Mouse (Mus musculus): Measurements from ENCODE around the gene Olfr1109. TPM values are rescaled to one million over a fixed set of nuclear protein-coding genes. Genes with fewer than 3 reads are reported as not detected.

The Olfr1109 gene
- polyA plus RNA-seq (2014; fragmentation: Nextera tagmentation; extraction: Ambion mirVana) = not detected in 2 replicates

GRCm38 (mm10) chr2:87095908-87096307 lies at the start of gene Olfr1109:
Olfr1109 (minus strand) TSS chr2:87096008.
- H3K4me3 ChIP-seq (ENCODE audit: low read length) = no peak within 1 kb of the TSS
- H3K4me2 ChIP-seq (replicated peaks; ENCODE audit: low read depth, low read length) = no peak within 1 kb of the TSS
- ATAC-seq (ENCODE audit: low FRiP score, low TSS enrichment) = no peak
- no peaks in the 10 kb centered on the region for H3K36me3 ChIP-seq (ENCODE audit: control insufficient read depth, insufficient read depth, low read length)
- no peaks in the 10 kb centered on the region for H3K27me3 ChIP-seq (ENCODE audit: control insufficient read depth, insufficient read depth, low read length)
- H3K27ac ChIP-seq (ENCODE audit: low read depth, low read length) = no peak within 1 kb of the TSS
- no peak within 1 kb of the TSS for H3K9ac ChIP-seq (ENCODE audit: low read depth, low read length)
- H3K4me1 ChIP-seq (ENCODE audit: control insufficient read depth, insufficient read depth, low read length) = no peaks in the 10 kb centered on the region
- 91% methylated on average over 1 of the region's 1 CpGs for WGBS
- H3K9me3 ChIP-seq (ENCODE audit: control insufficient read depth, low read length) = no peaks in the 10 kb centered on the region

DNA sequence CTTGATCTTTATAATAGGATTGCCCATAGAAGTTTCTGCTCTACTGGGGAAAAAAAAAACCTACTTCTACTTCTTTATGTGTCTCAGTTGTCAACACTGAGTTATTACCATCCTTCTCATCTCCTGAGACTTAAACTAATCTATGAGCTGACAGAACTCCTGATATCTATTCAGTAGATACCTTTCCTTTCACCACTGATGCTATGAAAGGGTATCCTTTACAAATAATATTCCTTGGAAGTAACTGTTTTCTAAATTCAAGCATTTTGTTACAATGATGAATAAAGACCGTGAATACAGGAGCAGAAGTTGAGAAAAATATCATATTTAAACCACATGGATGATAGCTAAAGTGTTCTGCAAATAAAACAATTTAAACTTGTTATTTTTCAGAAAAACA lies 44.4 kb upstream of the Olfr1109 start, which contains the start of gene Olfr1110:
Gene Olfr1110, minus strand, starts transcription at position 101 of the 400 bp plus-strand sequence.
- H3K27ac ChIP-seq (ENCODE audit: low read depth, low read length) = no peak within 1 kb of the TSS
- WGBS = 84% methylated on average over 1 of the region's 1 CpGs
- H3K27me3 ChIP-seq (ENCODE audit: control insufficient read depth, insufficient read depth, low read length) = no peaks in the 10 kb centered on the region
- H3K4me3 ChIP-seq (ENCODE audit: low read length) = no peak within 1 kb of the TSS
- no peak for ATAC-seq (ENCODE audit: low FRiP score, low TSS enrichment)
- H3K36me3 ChIP-seq (ENCODE audit: control insufficient read depth, insufficient read depth, low read length) = no peaks in the 10 kb centered on the region
- H3K9ac ChIP-seq (ENCODE audit: low read depth, low read length) = no peak within 1 kb of the TSS
- no peaks in the 10 kb centered on the region for H3K9me3 ChIP-seq (ENCODE audit: control insufficient read depth, low read length)
- no peaks in the 10 kb centered on the region for H3K4me1 ChIP-seq (ENCODE audit: control insufficient read depth, insufficient read depth, low read length)
- H3K4me2 ChIP-seq (replicated peaks; ENCODE audit: low read depth, low read length) = no peak within 1 kb of the TSS

DNA sequence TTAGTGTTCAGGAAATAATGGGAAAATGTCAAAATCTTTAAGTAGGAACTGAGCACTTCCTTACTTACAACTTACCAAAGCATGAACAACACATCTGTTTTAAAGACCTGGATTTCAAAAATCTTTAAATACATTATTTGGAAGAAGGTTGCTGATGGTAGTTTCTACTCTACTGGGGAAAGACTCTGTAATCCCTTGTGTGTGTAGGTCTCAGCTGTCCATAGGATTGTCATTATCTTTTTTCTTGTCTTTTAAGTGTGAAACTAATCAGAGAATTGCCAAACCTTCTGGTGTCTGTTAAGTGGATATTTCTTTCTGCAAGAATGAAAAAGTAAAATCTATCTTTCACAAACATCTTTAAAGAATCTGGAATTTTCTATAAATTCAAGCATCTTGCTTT lies 18.7 kb upstream of the Olfr1109 start, which contains the start of gene Olfr259:
Gene Olfr259, minus strand, starts transcription at position 101 of the 400 bp plus-strand sequence.
- no peak within 1 kb of the TSS for H3K9ac ChIP-seq (ENCODE audit: low read depth, low read length)
- no peak for ATAC-seq (ENCODE audit: low FRiP score, low TSS enrichment)
- H3K27me3 ChIP-seq (ENCODE audit: control insufficient read depth, insufficient read depth, low read length) = no peaks in the 10 kb centered on the region
- no peaks in the 10 kb centered on the region for H3K9me3 ChIP-seq (ENCODE audit: control insufficient read depth, low read length)
- no peak within 1 kb of the TSS for H3K27ac ChIP-seq (ENCODE audit: low read depth, low read length)
- H3K4me2 ChIP-seq (replicated peaks; ENCODE audit: low read depth, low read length) = no peak within 1 kb of the TSS
- no peaks in the 10 kb centered on the region for H3K36me3 ChIP-seq (ENCODE audit: control insufficient read depth, insufficient read depth, low read length)
- no peaks in the 10 kb centered on the region for H3K4me1 ChIP-seq (ENCODE audit: control insufficient read depth, insufficient read depth, low read length)
- no peak within 1 kb of the TSS for H3K4me3 ChIP-seq (ENCODE audit: low read length)

GRCm38 (mm10) chr2:87075717-87076116 lies 20.1 kb downstream of the Olfr1109 start, which contains the start of gene Olfr1107:
Olfr1107 (minus strand) TSS chr2:87075817.
- no peaks in the 10 kb centered on the region for H3K4me1 ChIP-seq (ENCODE audit: control insufficient read depth, insufficient read depth, low read length)
- ATAC-seq (ENCODE audit: low FRiP score, low TSS enrichment) = no peak
- H3K4me3 ChIP-seq (ENCODE audit: low read length) = no peak within 1 kb of the TSS
- H3K9me3 ChIP-seq (ENCODE audit: control insufficient read depth, low read length) = no peaks in the 10 kb centered on the region
- H3K4me2 ChIP-seq (replicated peaks; ENCODE audit: low read depth, low read length) = no peak within 1 kb of the TSS
- H3K9ac ChIP-seq (ENCODE audit: low read depth, low read length) = no peak within 1 kb of the TSS
- H3K27me3 ChIP-seq (ENCODE audit: control insufficient read depth, insufficient read depth, low read length) = no peaks in the 10 kb centered on the region
- no peaks in the 10 kb centered on the region for H3K36me3 ChIP-seq (ENCODE audit: control insufficient read depth, insufficient read depth, low read length)
- H3K27ac ChIP-seq (ENCODE audit: low read depth, low read length) = no peak within 1 kb of the TSS
- 81% methylated on average over 1 of the region's 1 CpGs for WGBS

DNA sequence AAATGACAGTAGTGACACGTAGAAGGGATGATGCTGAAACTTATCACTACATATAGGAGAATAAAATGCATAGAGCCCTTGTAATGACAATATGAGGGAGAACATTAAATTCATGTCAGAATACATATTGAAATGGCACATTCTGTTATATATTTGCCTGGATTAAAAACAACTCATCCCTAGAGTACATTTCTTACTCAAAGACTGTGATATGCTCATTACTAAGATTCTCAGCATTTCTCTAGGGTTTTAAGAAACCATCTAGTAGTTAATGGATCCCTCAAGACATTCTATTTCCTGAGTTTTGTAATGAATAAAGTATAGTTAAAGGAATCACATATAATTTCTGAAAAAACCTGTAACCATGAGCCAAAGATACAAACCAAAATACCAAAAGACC lies 43.6 kb downstream of the Olfr1109 start, which contains the start of gene Olfr1106:
Gene Olfr1106, minus strand, starts transcription at position 101 of the 400 bp plus-strand sequence.
- Histone ChIP-seq H3K27me3 (ENCODE audit: control insufficient read depth, insufficient read depth, low read length) (no peaks in the 10 kb centered on the region), H3K9ac (ENCODE audit: low read depth, low read length) (no peak within 1 kb of the TSS), H3K27ac (ENCODE audit: low read depth, low read length) (no peak within 1 kb of the TSS), H3K4me2 (replicated peaks; ENCODE audit: low read depth, low read length) (no peak within 1 kb of the TSS), H3K4me3 (ENCODE audit: low read length) (no peak within 1 kb of the TSS), H3K4me1 (ENCODE audit: control insufficient read depth, insufficient read depth, low read length) (no peaks in the 10 kb centered on the region), H3K36me3 (ENCODE audit: control insufficient read depth, insufficient read depth, low read length) (no peaks in the 10 kb centered on the region), H3K9me3 (ENCODE audit: control insufficient read depth, low read length) (no peaks in the 10 kb centered on the region)
- no peak for ATAC-seq (ENCODE audit: low FRiP score, low TSS enrichment)
- 83% methylated on average over 1 of the region's 1 CpGs for WGBS

Other genes starting within 250 kb of the Olfr1109 start
- gene Olfr1095, start 244.3 kb downstream of the Olfr1109 start, polyA plus RNA-seq (2014; fragmentation: Nextera tagmentation; extraction: Ambion mirVana) = not detected in 2 replicates
- not detected in 2 replicates for gene Gm13723, start 221.2 kb downstream of the Olfr1109 start, polyA plus RNA-seq (2014; fragmentation: Nextera tagmentation; extraction: Ambion mirVana)
- gene Olfr1097, start 203.8 kb downstream of the Olfr1109 start, polyA plus RNA-seq (2014; fragmentation: Nextera tagmentation; extraction: Ambion mirVana) = not detected in 2 replicates
- not detected in 2 replicates for gene Olfr1098, start 171.5 kb downstream of the Olfr1109 start, polyA plus RNA-seq (2014; fragmentation: Nextera tagmentation; extraction: Ambion mirVana)
- not detected in 2 replicates for gene Olfr1099, start 135.3 kb downstream of the Olfr1109 start, polyA plus RNA-seq (2014; fragmentation: Nextera tagmentation; extraction: Ambion mirVana)
- gene Olfr1100, start 116.1 kb downstream of the Olfr1109 start, polyA plus RNA-seq (2014; fragmentation: Nextera tagmentation; extraction: Ambion mirVana) = not detected in 2 replicates
- not detected in 2 replicates for gene Olfr1101, start 104.8 kb downstream of the Olfr1109 start, polyA plus RNA-seq (2014; fragmentation: Nextera tagmentation; extraction: Ambion mirVana)
- not detected in 2 replicates for gene Olfr1102, start 97.6 kb downstream of the Olfr1109 start, polyA plus RNA-seq (2014; fragmentation: Nextera tagmentation; extraction: Ambion mirVana)
- gene Olfr1104, start 68.9 kb downstream of the Olfr1109 start, polyA plus RNA-seq (2014; fragmentation: Nextera tagmentation; extraction: Ambion mirVana) = not detected in 2 replicates
- not detected in 2 replicates for gene Olfr1105, start 59.5 kb downstream of the Olfr1109 start, polyA plus RNA-seq (2014; fragmentation: Nextera tagmentation; extraction: Ambion mirVana)
- not detected in 2 replicates for gene Olfr1106, start 43.7 kb downstream of the Olfr1109 start, polyA plus RNA-seq (2014; fragmentation: Nextera tagmentation; extraction: Ambion mirVana)
- not detected in 2 replicates for gene Olfr1107, start 20.2 kb downstream of the Olfr1109 start, polyA plus RNA-seq (2014; fragmentation: Nextera tagmentation; extraction: Ambion mirVana)
- not detected in 2 replicates for gene Olfr259, start 18.6 kb upstream of the Olfr1109 start, polyA plus RNA-seq (2014; fragmentation: Nextera tagmentation; extraction: Ambion mirVana)
- not detected in 2 replicates for gene Olfr1110, start 44.3 kb upstream of the Olfr1109 start, polyA plus RNA-seq (2014; fragmentation: Nextera tagmentation; extraction: Ambion mirVana)
- not detected in 2 replicates for gene Olfr1111, start 56.6 kb upstream of the Olfr1109 start, polyA plus RNA-seq (2014; fragmentation: Nextera tagmentation; extraction: Ambion mirVana)
- gene Olfr1112, start 91.8 kb upstream of the Olfr1109 start, polyA plus RNA-seq (2014; fragmentation: Nextera tagmentation; extraction: Ambion mirVana) = not detected in 2 replicates
- gene Olfr1113, start 113.0 kb upstream of the Olfr1109 start, polyA plus RNA-seq (2014; fragmentation: Nextera tagmentation; extraction: Ambion mirVana) = not detected in 2 replicates
- not detected in 2 replicates for gene Olfr1115, start 152.0 kb upstream of the Olfr1109 start, polyA plus RNA-seq (2014; fragmentation: Nextera tagmentation; extraction: Ambion mirVana)
- gene Olfr1116, start 171.5 kb upstream of the Olfr1109 start, polyA plus RNA-seq (2014; fragmentation: Nextera tagmentation; extraction: Ambion mirVana) = not detected in 2 replicates
- not detected in 2 replicates for gene Olfr1118, start 211.6 kb upstream of the Olfr1109 start, polyA plus RNA-seq (2014; fragmentation: Nextera tagmentation; extraction: Ambion mirVana)